Mouse (Mus musculus) cerebellum, adult 2 months (tissue): ENCODE measurements at regions not wholly inside any gene's neighbourhood (a gene's known extent, or its start where the extent isn't known, plus 50 kb on each side); places are given as distances from the start of the nearest gene placed in this dataset.

Source experiments
- DNase-seq, 2 experiments: peaks; one replicate each; pipeline ENCODE4 v3.0.0; 2021
- H3K27ac ChIP-seq: fragments of 200-500 bp; 2 replicates; pipeline ENCODE4 v1.5.1; 2012; ENCODE audit warnings: low read length, control low read depth, inconsistent platforms; ENCODE audit not compliant: insufficient read depth
- H3K27me3 ChIP-seq: fragments of 200-500 bp; 2 replicates; pipeline ENCODE4 v1.6.1; 2012; ENCODE audit warnings: inconsistent platforms, mild to moderate bottlenecking, low read length, moderate library complexity; ENCODE audit not compliant: control insufficient read depth, insufficient read depth
- H3K4me1 ChIP-seq: fragments of 200-500 bp; 2 replicates; pipeline ENCODE4 v1.6.1; 2011; ENCODE audit warnings: low read length; ENCODE audit not compliant: control insufficient read depth, insufficient read depth
- H3K4me3 ChIP-seq: fragments of 200-500 bp; replicated peaks from 2 replicates; pipeline ENCODE3; 2011; ENCODE audit warnings: mild to moderate bottlenecking, low read depth, low read length, control low read depth; ENCODE audit not compliant: insufficient read depth
- CTCF ChIP-seq: fragments of 200-500 bp; IDR thresholded peaks from 2 replicates; pipeline ENCODE4 v1.5.1; 2011; ENCODE audit warnings: low read depth, mild to moderate bottlenecking, control low read depth, low read length, moderate library complexity, borderline replicate concordance; ENCODE audit not compliant: insufficient read depth
- POLR2A ChIP-seq: fragments of 200-500 bp; IDR thresholded peaks from 2 replicates; pipeline ENCODE4 v1.6.1; 2011; ENCODE audit warnings: low read length, control low read depth, borderline replicate concordance; ENCODE audit not compliant: insufficient read depth
- WGBS: fragments of 180-500 bp; shearing (Covaris S2); methylation state at CpG from one replicate; pipeline ENCODE4 v1.1.7; 2018; 5-methylcytosine and 5-hydroxymethylcytosine counted together

GRCm38 (mm10) chr9:33404691-33405090 is 768.7 kb downstream of the Ets1 start:
- WGBS = 91% methylated on average over 4 of the region's 4 CpGs
- no peaks in the 10 kb centered on the region for H3K4me1 ChIP-seq

DNA sequence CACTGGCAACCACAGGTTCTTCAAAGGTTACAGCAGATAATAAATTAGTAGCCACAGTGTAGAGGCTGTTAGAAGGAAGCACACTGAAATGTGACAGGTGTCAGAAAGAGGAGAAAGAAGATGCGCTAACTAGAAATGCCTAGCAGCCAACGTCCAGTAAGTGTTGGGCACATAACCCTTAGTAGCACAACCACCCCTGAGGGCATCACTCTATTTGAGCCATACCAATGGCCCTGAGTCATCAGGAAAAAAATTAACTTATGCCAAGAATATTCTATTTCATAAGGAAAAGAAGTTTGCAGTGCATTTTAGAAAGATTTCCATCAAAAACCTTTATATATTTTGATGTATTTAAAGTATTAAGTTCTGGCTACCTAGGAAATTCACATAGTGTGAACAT is 771.5 kb downstream of the Ets1 start:
- H3K4me1 ChIP-seq = no peaks in the 10 kb centered on the region
- no peak overlapping the region for H3K27ac ChIP-seq
- no peak for DNase-seq
- H3K4me3 ChIP-seq = no peak overlapping the region
- H3K27me3 ChIP-seq = no peaks in the 10 kb centered on the region
- no peak for TF ChIP-seq CTCF
- no peak for TF ChIP-seq POLR2A
- WGBS = 93% methylated on average over 2 of the region's 2 CpGs

More at GRCm38 (mm10) chr9:33404691-33405090, 768.7 kb downstream of the Ets1 start:
- H3K4me3 ChIP-seq = no peak overlapping the region
- TF ChIP-seq POLR2A (no peak), CTCF (no peak)
- no peak for DNase-seq
- H3K27me3 ChIP-seq = no peaks in the 10 kb centered on the region
- H3K27ac ChIP-seq = no peak overlapping the region

- no peak for DNase-seq
- TF ChIP-seq CTCF = no peak
- 33% methylated on average over 2 of the region's 2 CpGs for WGBS
- H3K27ac ChIP-seq = no peak overlapping the region
- no peaks in the 10 kb centered on the region for H3K4me1 ChIP-seq
- H3K4me3 ChIP-seq = no peak overlapping the region
- H3K27me3 ChIP-seq = no peaks in the 10 kb centered on the region; the same call in 1 of the 2 replicates
These were observed 787.8 kb downstream of the Ets1 start for GRCm38 (mm10) chr9:33423781-33424180.

GRCm38 (mm10) chr9:33436459-33436858 is 800.4 kb downstream of the Ets1 start:
- DNase-seq = no peak
- Histone ChIP-seq H3K4me3 (no peak overlapping the region), H3K27me3 (no peaks in the 10 kb centered on the region), H3K4me1 (no peaks in the 10 kb centered on the region), H3K27ac (no peak overlapping the region)
- WGBS = 84% methylated on average over 4 of the region's 4 CpGs
- no peak for TF ChIP-seq POLR2A
- no peak for TF ChIP-seq CTCF

DNA sequence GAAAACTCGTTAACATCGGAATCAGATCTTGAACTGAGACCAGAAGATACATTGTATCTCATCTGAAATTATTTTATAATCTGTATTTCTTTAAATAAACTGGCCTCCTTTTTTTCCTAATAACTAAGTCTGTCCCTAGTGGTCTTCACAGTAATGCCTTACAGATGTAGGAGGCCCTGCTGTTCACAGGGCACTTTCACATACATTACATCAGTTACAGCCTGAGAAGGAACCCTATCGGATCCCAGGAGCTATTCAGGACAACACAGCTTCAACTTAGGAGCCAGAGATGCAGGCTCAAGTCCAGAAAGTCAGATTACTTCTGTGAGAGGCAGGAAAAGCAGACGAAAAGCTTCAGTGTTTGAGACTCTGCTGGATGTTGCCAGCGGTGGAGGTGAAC is 806.2 kb downstream of the Ets1 start:
- Histone ChIP-seq H3K27ac (no peak overlapping the region), H3K27me3 (no peaks in the 10 kb centered on the region), H3K4me3 (no peak overlapping the region), H3K4me1 (no peaks in the 10 kb centered on the region)
- TF ChIP-seq CTCF (no peak), POLR2A (no peak)
- no peak for DNase-seq
- 85% methylated on average over 5 of the region's 5 CpGs for WGBS

GRCm38 (mm10) chr9:33445902-33446301 is 809.9 kb downstream of the Ets1 start:
- Histone ChIP-seq H3K27me3 (no peaks in the 10 kb centered on the region), H3K27ac (no peak overlapping the region), H3K4me1 (no peaks in the 10 kb centered on the region), H3K4me3 (no peak overlapping the region)
- WGBS = 35% methylated on average over 1 of the region's 1 CpGs
- TF ChIP-seq CTCF = no peak
- TF ChIP-seq POLR2A = no peak
- DNase-seq = peak in 1 of 2 experiments; percentile 5

DNA sequence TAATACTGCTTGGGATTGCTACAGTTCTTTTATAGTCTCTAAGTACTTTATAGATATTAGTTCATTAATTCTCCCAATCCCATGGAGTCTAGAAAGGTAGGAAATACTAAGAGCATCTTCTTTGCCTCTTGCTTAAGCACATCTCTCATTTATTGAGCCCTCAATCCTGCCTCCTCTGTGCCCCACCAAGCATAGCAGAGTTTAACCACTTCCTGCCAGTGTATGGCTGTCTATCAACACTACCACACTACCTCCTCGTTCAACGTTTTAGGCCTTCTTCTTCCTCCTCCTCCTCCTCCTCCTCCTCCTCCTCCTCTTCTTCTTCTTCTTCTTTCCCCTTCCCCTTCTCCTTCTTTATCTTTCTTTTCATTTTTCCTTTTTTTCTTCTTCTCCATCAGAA is 839.1 kb downstream of the Ets1 start:
- no peak overlapping the region for H3K4me3 ChIP-seq
- no peak for DNase-seq
- WGBS = 74% methylated on average over 2 of the region's 2 CpGs
- no peaks in the 10 kb centered on the region for H3K4me1 ChIP-seq
- no peak for TF ChIP-seq POLR2A
- no peak for TF ChIP-seq CTCF
- no peaks in the 10 kb centered on the region for H3K27me3 ChIP-seq
- H3K27ac ChIP-seq = no peak overlapping the region

DNA sequence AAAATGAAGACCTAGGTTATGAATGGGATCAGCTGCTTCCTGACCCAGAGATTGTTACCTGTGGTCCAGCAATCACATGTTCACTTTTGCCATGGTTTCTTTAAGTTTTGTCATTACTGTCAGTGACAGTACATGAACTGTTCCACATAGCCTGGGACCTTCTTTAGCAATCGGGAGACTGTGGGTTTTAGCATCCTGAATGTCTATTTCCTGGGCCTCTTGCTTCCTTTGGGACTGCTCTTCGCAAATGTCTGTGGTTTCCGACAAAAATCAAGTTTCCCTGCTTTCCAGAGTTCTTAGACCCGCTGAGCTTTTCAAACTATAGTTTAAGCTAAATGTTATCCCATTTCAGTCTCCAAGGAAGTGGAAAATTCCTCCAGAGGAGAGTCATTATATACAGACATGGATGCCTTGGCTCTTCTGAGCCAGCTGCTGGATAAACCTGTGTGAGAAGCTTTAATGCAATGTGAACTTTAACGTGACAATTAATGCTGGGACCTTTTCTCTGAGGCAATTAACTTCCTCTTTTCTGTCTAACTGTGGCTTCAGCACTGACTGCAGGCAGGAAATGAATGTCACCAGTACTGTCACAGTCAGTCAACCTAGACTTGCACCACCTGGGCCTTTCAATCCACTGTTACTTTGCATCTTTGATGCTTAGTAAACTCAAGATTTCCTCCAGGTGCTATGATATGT is 847.0 kb downstream of the Ets1 start:
- no peak for DNase-seq
- no peak overlapping the region for H3K4me3 ChIP-seq
- H3K27me3 ChIP-seq = no peaks in the 10 kb centered on the region
- H3K27ac ChIP-seq = no peak overlapping the region
- WGBS = 78% methylated on average over 5 of the region's 5 CpGs
- TF ChIP-seq CTCF = no peak
- no peak for TF ChIP-seq POLR2A
- no peaks in the 10 kb centered on the region for H3K4me1 ChIP-seq
